Comparison of ENCODE assay signal across 9 mouse cellular contexts in genomic region chr2:116899615-116900272, GRCm38 (mm10). TPM values are rescaled to one million over a fixed set of nuclear protein-coding genes. Genes with fewer than 3 reads are reported as not detected.
A peak's percentile ranks its signal among the peaks of the same experiment; 100 is the strongest.
DNase-seq lines count a peak whose midpoint lies in the region; ATAC-seq and TF ChIP-seq lines count a peak whose summit lies in the region.
"Had no signal": no experiment of that assay in that cellular context is flagged by ENCODE, and none has a peak within 500 bp of the region (broad histone marks: within the 10 kb centered on the region; RNA-seq: fewer than 3 reads in every experiment).

No protein-coding gene starts in this region.

- peak; percentile 70 for DNase-seq in CD4-positive helper T cell, adult 2 months (ENCODE audit: low read depth, low spot score)
- peak; percentile 90 for DNase-seq in brain, embryonic 14.5 days (ENCODE audit: low read depth)
- DNase-seq in kidney, postnatal 10 days = peak; percentile 93
- peak; percentile 68 for DNase-seq in liver, embryonic 11.5 days (ENCODE audit: low spot score)
- peak; percentile 68 to 89 for DNase-seq in spleen, postnatal 4 days (ENCODE audit: low spot score in 2 of 2)

- WGBS in heart, embryonic 13.5 days = 14% methylated on average over 19 of the region's 19 CpGs
- WGBS in liver, embryonic 11.5 days = 15% methylated on average over 19 of the region's 19 CpGs

- no peaks in the 10 kb centered on the region for H3K79me2 ChIP-seq in myocyte (ENCODE audit: control insufficient read depth, insufficient read depth)

- no peaks in the 10 kb centered on the region for H3K36me3 ChIP-seq in heart, embryonic 13.5 days
- H3K36me3 ChIP-seq in liver, embryonic 11.5 days (ENCODE audit: control insufficient read depth, insufficient read depth, low read length) = no peaks in the 10 kb centered on the region
- no peaks in the 10 kb centered on the region for H3K36me3 ChIP-seq in myocyte (ENCODE audit: control insufficient read depth, insufficient read depth)

- H3K4me2 ChIP-seq in heart, embryonic 13.5 days = peak overlapping the region; percentile 73
- H3K4me2 ChIP-seq in liver, embryonic 11.5 days = peak overlapping the region; percentile 59
- peak overlapping the region; percentile 83 for H3K4me2 ChIP-seq in myocyte (ENCODE audit: low read depth)

- no peak overlapping the region for H3ac ChIP-seq in myocyte (ENCODE audit: control insufficient read depth, insufficient read length)

- H3K4me1 ChIP-seq in heart, embryonic 13.5 days = no peaks in the 10 kb centered on the region
- no peaks in the 10 kb centered on the region for H3K4me1 ChIP-seq in liver, embryonic 11.5 days (replicated peaks; ENCODE audit: control insufficient read depth, insufficient read depth, low read length)

- H3K4me3 ChIP-seq in heart, embryonic 13.5 days = peak overlapping the region; percentile 47
- H3K4me3 ChIP-seq in liver, embryonic 11.5 days (ENCODE audit: low read depth, low read length) = peak overlapping the region; percentile 27
- H3K4me3 ChIP-seq in myocyte = no peak overlapping the region
- H3K4me3 ChIP-seq: erythroblast, embryonic 14.5 days had no signal

- 0 out of 2 replicates have a peak, but pooled peaks have one; percentile 49 for ATAC-seq in erythroblast, adult 5-6 weeks (replicated peaks; ENCODE audit: low FRiP score, poor library complexity, severe bottlenecking)
- ATAC-seq in heart, embryonic 13.5 days (ENCODE audit: extremely low read depth, insufficient number of reproducible peaks, low FRiP score, low TSS enrichment) = no peak
- peak; percentile 54 for ATAC-seq in liver, embryonic 11.5 days (replicated peaks; ENCODE audit: low FRiP score)

- H3K9me3 ChIP-seq in heart, embryonic 13.5 days = no peaks in the 10 kb centered on the region
- H3K9me3 ChIP-seq in liver, embryonic 11.5 days (ENCODE audit: control insufficient read depth, low read length) = no peaks in the 10 kb centered on the region

- TF ChIP-seq CTCF in brain, embryonic 14.5 days (IDR thresholded peaks at IDR 0.05; ENCODE audit: borderline replicate concordance, extremely low read depth, insufficient read depth, insufficient read length) = peak; percentile 91

- H3K27me3 ChIP-seq in heart, embryonic 13.5 days (replicated peaks) = peaks cover 7% of the 10 kb centered on the region; the same call in 1 of the 2 replicates
- no peaks in the 10 kb centered on the region for H3K27me3 ChIP-seq in liver, embryonic 11.5 days (replicated peaks; ENCODE audit: control insufficient read depth, insufficient read depth, low read length)
- no peaks in the 10 kb centered on the region for H3K27me3 ChIP-seq in myocyte (ENCODE audit: control insufficient read depth, insufficient read depth, insufficient read length)

- peak overlapping the region; percentile 74 for H3K9ac ChIP-seq in heart, embryonic 13.5 days
- H3K9ac ChIP-seq in liver, embryonic 11.5 days (ENCODE audit: low read depth, low read length) = no peak overlapping the region

- no peak overlapping the region; the same call in 1 of the 2 replicates for H3K27ac ChIP-seq in heart, embryonic 13.5 days (replicated peaks)
- H3K27ac ChIP-seq in liver, embryonic 11.5 days (ENCODE audit: low read depth, low read length) = no peak overlapping the region

- TF ChIP-seq POLR2A in brain, embryonic 14.5 days (IDR thresholded peaks at IDR 0.05; ENCODE audit: borderline replicate concordance, extremely low read depth, insufficient read depth, insufficient read length, poor library complexity, severe bottlenecking) = no peak
- TF ChIP-seq POLR2A in myocyte (IDR thresholded peaks at IDR 0.05; ENCODE audit: insufficient read length, low read depth) = no peak

TF ChIP-seq in myocyte, 11 proteins besides CTCF, POLR2A, EP300 and RAD21:
- TF ChIP-seq MYOD1 (IDR thresholded peaks at IDR 0.05; ENCODE audit: control insufficient read depth in 1 of 3, insufficient read length in 2 of 3, low read depth in 2 of 3) (no peak), TCF12 (IDR thresholded peaks at IDR 0.05; ENCODE audit: insufficient read depth, poor library complexity, severe bottlenecking) (no peak), CEBPB (IDR thresholded peaks at IDR 0.05; ENCODE audit: insufficient read depth, poor library complexity, severe bottlenecking) (no peak), USF1 (IDR thresholded peaks at IDR 0.05; ENCODE audit: low read depth) (no peak), TCF3 (IDR thresholded peaks at IDR 0.05; ENCODE audit: insufficient read length, low read depth) (no peak)

RNA-seq across cellular contexts. Expression of gene Tmco5, which starts 21.3 kb away (rescaled TPM):
- polyA plus RNA-seq in brain, embryonic 14.5 days (2012; rRNA removed) = not detected in 2 replicates
- total RNA-seq in erythroblast, adult 5-6 weeks (2015; ENCODE audit: low replicate concordance) = not detected in 2 replicates
- not detected in 2 replicates for total RNA-seq in erythroblast, adult 5-6 weeks (2017; ENCODE audit: low replicate concordance)
- not detected in 2 replicates for polyA plus RNA-seq in heart, embryonic 13.5 days (2015; fragmentation: Nextera tagmentation; extraction: Ambion mirVana)
- polyA plus RNA-seq in liver, embryonic 11.5 days (2014; fragmentation: Nextera tagmentation; extraction: Ambion mirVana) = not detected in 2 replicates
- not detected for polyA plus RNA-seq in myocyte (2012; fragmentation: generic; extraction: Trizol)
- polyA plus RNA-seq: erythroblast, embryonic 14.5 days had no signal
